Mouse (Mus musculus) C2C12 (cell line): ENCODE data around the gene Runx3. TPM values are rescaled to one million over a fixed set of nuclear protein-coding genes. Genes with fewer than 3 reads are reported as not detected.

Experiments
- H3K27me3 ChIP-seq: one replicate; pipeline ENCODE4 v1.6.1; 2011; ENCODE audit not compliant: control insufficient read depth, insufficient read depth, insufficient read length
- H3K36me3 ChIP-seq: one replicate; pipeline ENCODE4 v1.6.1; 2011; ENCODE audit not compliant: control insufficient read depth, insufficient read depth
- H3K4me3 ChIP-seq: one replicate; pipeline ENCODE4 v1.5.1; 2011; ENCODE audit warnings: mild to moderate bottlenecking, control low read depth; ENCODE audit not compliant: poor library complexity, insufficient read depth, severe bottlenecking
- H3K79me2 ChIP-seq: one replicate; pipeline ENCODE4 v1.6.1; 2011; ENCODE audit not compliant: control insufficient read depth, insufficient read depth
- H3K79me3 ChIP-seq: one replicate; pipeline ENCODE4 v1.6.1; 2011; ENCODE audit warnings: low read depth, control low read depth
- H3ac ChIP-seq: one replicate; pipeline ENCODE3; 2011; ENCODE audit warnings: low read depth; ENCODE audit not compliant: control insufficient read depth, insufficient read length
- CEBPB ChIP-seq: IDR thresholded peaks from one replicate; pipeline ENCODE4 v1.6.1; 2011; ENCODE audit warnings: low read depth, mild to moderate bottlenecking, control low read depth, moderate library complexity
- CTCF ChIP-seq: IDR thresholded peaks from one replicate; pipeline ENCODE4 v1.5.1; 2011; ENCODE audit not compliant: control insufficient read depth, insufficient read depth, insufficient read length
- FOSL1 ChIP-seq: IDR thresholded peaks from one replicate; pipeline ENCODE4 v1.8.0; 2011; ENCODE audit warnings: mild to moderate bottlenecking, low read length; ENCODE audit not compliant: poor library complexity, insufficient read depth, severe bottlenecking
- MAX ChIP-seq: IDR thresholded peaks from one replicate; pipeline ENCODE4 v1.6.1; 2011; ENCODE audit warnings: mild to moderate bottlenecking, control low read depth
- MYOD1 ChIP-seq: IDR thresholded peaks from one replicate; pipeline ENCODE4 v1.6.1; 2011; ENCODE audit warnings: low read depth; ENCODE audit not compliant: control insufficient read depth, insufficient read length
- MYOG ChIP-seq: IDR thresholded peaks from one replicate; pipeline ENCODE4 v1.6.1; 2011; ENCODE audit not compliant: control insufficient read depth, insufficient read length; ENCODE audit errors: extremely low read depth
- USF1 ChIP-seq: IDR thresholded peaks from one replicate; pipeline ENCODE4 v1.6.1; 2011; ENCODE audit warnings: low read depth, mild to moderate bottlenecking, control low read depth, moderate library complexity
- polyA plus RNA-seq: library from polyadenylated mRNA; unstranded; fragments of >200 nt; fragmentation: generic; extraction: Trizol; gene quantifications from one replicate; pipeline ENCODE4 v1.2.1, GENCODE M21; 2012; ENCODE audit warnings: missing spikeins

Runx3 gene
- polyA plus RNA-seq, 1 experiment: 19.5 TPM

DNA sequence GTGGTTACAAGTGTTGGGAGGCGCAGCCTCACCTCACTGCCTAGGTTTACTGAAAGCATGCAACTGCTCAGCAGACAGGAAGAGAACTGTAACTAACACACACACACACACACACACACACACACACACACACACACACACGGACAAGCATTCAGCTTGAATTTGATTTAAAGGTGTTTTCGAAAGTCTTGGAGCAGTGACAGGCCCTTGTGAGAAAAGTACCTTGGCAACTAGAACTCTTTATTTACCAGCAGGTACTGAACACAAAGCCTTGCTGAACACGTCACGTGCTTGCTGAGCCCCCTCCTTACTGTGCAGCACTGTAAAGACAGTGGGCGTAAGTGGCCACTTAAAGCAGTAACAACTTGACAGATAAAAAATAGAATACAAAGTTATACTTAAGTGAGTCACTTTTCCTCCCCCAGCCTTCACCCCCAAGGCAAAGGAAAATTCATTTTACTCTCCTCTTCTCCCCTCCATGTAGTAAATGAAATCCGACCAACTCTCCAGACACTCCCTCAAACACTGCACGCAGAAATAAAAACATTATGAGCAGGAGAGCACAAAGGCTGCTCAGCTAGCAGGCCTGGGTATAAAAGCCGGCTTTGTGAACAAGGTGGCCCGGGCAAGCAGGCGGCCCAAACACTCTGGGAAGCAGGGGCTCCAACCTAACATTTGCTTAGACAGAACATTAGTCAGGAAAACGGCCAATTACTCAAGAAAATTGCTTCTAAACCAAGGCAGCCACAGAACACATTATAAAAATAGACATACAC is 101.4 kb downstream of the Runx3 start:
- TF ChIP-seq CTCF (no peak), CEBPB (no peak), MYOD1 (no peak), MAX (no peak), FOSL1 (no peak)
- Histone ChIP-seq H3K4me3 (no peak overlapping the region), H3ac (no peak overlapping the region), H3K79me3 (peaks cover 15% of the 10 kb centered on the region), H3K79me2 (peaks cover 62% of the 10 kb centered on the region), H3K27me3 (no peaks in the 10 kb centered on the region), H3K36me3 (peaks cover 70% of the 10 kb centered on the region)

GRCm38 (mm10) chr4:135223808-135224207 is 103.4 kb downstream of the Runx3 start:
- Histone ChIP-seq H3K4me3 (no peak overlapping the region), H3K27me3 (no peaks in the 10 kb centered on the region), H3K79me2 (peaks cover 78% of the 10 kb centered on the region), H3K79me3 (peaks cover 23% of the 10 kb centered on the region), H3K36me3 (peaks cover 62% of the 10 kb centered on the region), H3ac (no peak overlapping the region)
- TF ChIP-seq USF1 (no peak), CEBPB (no peak), MYOD1 (no peak), MYOG (no peak), MAX (no peak), CTCF (no peak), FOSL1 (no peak)

DNA sequence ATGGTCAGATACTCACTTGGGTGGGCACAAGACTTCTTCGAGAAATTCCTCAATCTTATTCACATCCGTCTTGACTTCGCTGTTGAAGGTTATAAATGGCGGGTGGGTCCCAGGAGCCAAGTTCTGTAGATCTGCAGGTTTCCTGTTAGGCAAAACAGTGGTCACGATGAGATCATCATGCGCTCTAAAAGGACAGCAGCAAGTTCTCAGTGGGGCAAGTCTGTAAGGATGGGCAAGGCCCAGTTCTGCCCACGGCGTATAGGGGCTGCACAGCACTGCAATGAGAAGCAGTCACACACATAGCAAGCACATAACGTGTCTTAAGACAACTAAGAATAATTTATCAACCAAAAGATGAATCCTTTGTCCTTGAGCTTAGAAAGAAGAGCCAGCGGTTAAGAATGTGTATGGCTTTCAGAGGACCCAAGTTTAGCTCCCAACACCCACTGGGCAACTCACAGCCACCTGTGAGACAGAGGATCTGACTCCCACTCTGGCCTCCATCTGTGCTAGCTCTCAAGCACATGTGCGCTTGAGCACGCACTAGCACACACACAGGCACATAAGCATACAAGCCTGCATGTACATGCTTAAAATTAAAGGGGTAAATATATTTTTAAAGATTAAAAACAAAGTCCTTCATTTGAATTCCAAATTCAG is 105.7 kb downstream of the Runx3 start:
- Histone ChIP-seq H3K4me3 (no peak overlapping the region), H3K79me3 (peaks cover 27% of the 10 kb centered on the region), H3ac (no peak overlapping the region), H3K36me3 (peaks cover 53% of the 10 kb centered on the region), H3K27me3 (no peaks in the 10 kb centered on the region), H3K79me2 (peaks cover 86% of the 10 kb centered on the region)
- no peak for TF ChIP-seq USF1
- no peak for TF ChIP-seq FOSL1

Other genes starting within 250 kb of the Runx3 start
- gene Tmem50a, start 205.6 kb upstream of the Runx3 start, polyA plus RNA-seq: 94.9 TPM
- 35.4 TPM for gene Rsrp1, start 197.1 kb upstream of the Runx3 start, polyA plus RNA-seq
- 48.6 TPM for gene Syf2, start 189.8 kb upstream of the Runx3 start, polyA plus RNA-seq
- gene Clic4, start 152.2 kb downstream of the Runx3 start, polyA plus RNA-seq: 139 TPM
- 62.6 TPM for gene Srrm1, start 232.7 kb downstream of the Runx3 start, polyA plus RNA-seq